Mouse (Mus musculus) lung, adult 2 months (tissue): ENCODE measurements at regions not wholly inside any gene's neighbourhood (a gene's known extent, or its start where the extent isn't known, plus 50 kb on each side); places are given as distances from the start of the nearest gene placed in this dataset.

Source experiments
- DNase-seq: peaks from one replicate; pipeline ENCODE4 v3.0.0; 2022
- H3K4me1 ChIP-seq: fragments of 200-500 bp; 2 replicates; pipeline ENCODE4 v1.6.1; 2011; ENCODE audit warnings: low read length; ENCODE audit not compliant: control insufficient read depth, insufficient read depth
- H3K4me3 ChIP-seq: fragments of 200-500 bp; replicated peaks from 2 replicates; pipeline ENCODE3; 2011; ENCODE audit warnings: low read depth, mild to moderate bottlenecking, control low read depth, low read length; ENCODE audit errors: extremely low read depth
- CTCF ChIP-seq: fragments of 200-500 bp; IDR thresholded peaks from 2 replicates; pipeline ENCODE4 v1.5.1; 2011; ENCODE audit warnings: mild to moderate bottlenecking, low read length, control low read depth; ENCODE audit not compliant: insufficient read depth
- POLR2A ChIP-seq: fragments of 200-500 bp; IDR thresholded peaks from 2 replicates; pipeline ENCODE4 v1.6.1; 2011; ENCODE audit warnings: low read depth, mild to moderate bottlenecking, control low read depth, low read length, borderline replicate concordance; ENCODE audit errors: extremely low read depth
- WGBS: fragments of 180-500 bp; shearing (Covaris S2); methylation state at CpG from one replicate; pipeline ENCODE4 v1.1.7; 2018; 5-methylcytosine and 5-hydroxymethylcytosine counted together

DNA sequence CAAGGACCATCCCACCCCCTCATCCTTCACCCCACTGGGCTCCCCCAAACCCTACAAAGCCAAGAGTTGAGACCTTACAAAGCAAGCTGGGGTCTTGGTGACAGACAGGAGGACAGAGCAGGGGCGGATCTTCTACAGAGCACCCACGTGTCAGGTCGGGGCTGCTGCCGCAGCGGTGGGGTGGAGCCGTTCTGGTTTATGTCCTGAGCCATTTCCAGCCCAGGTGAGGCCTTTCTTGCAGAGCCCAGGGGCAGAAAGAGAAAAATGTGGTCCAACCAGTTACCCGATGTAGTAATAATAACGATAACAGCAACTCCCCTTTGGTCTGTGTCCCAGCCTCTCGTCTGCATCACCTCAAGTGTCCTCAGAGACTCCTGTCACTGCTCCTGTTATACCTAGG is 112.4 kb upstream of the Wnt4 start:
- 26% methylated on average over 9 of the region's 9 CpGs for WGBS
- DNase-seq: no peak
- TF ChIP-seq POLR2A: no peak
- no peak for TF ChIP-seq CTCF
- Histone ChIP-seq H3K4me3 (no peak overlapping the region), H3K4me1 (no peaks in the 10 kb centered on the region)

GRCm38 (mm10) chr4:137164429-137164828 is 112.9 kb upstream of the Wnt4 start:
- TF ChIP-seq POLR2A (no peak), CTCF (peak; percentile 99)

DNA sequence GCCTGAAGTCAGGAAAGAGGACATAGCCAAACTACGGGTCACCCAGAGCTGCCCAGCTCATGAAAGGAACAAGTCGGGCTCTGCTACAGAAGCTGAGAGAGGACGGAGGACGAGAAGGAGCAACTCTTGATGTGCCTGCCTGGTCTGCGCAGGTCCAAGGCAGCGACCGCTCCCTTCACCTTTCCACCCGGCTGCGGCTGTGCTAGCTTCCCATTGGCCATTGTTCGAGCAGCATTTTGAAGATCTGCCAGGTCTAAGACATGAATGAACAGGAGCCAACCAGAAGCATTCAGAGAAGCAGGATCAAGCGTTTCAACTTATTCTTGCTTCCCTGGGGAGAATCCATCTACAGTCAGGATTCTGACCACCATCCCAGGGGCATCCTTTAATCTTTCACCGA is 113.3 kb upstream of the Wnt4 start:
- no peak for DNase-seq
- 49% methylated on average over 12 of the region's 12 CpGs for WGBS
- Histone ChIP-seq H3K4me3 (no peak overlapping the region), H3K4me1 (no peaks in the 10 kb centered on the region)
- no peak for TF ChIP-seq POLR2A
- no peak for TF ChIP-seq CTCF

More at GRCm38 (mm10) chr4:137164429-137164828, 112.9 kb upstream of the Wnt4 start:
- peak; percentile 86 for DNase-seq
- Histone ChIP-seq H3K4me3 (no peak overlapping the region), H3K4me1 (no peaks in the 10 kb centered on the region)
- WGBS: 2% methylated on average over 12 of the region's 12 CpGs

- Histone ChIP-seq H3K4me3 (no peak overlapping the region), H3K4me1 (no peaks in the 10 kb centered on the region)
- no peak for DNase-seq
- 72% methylated on average over 7 of the region's 7 CpGs for WGBS
- TF ChIP-seq POLR2A (no peak), CTCF (no peak)
These were observed 111.9 kb upstream of the Zbtb40 start for GRCm38 (mm10) chr4:137160526-137160925.

DNA sequence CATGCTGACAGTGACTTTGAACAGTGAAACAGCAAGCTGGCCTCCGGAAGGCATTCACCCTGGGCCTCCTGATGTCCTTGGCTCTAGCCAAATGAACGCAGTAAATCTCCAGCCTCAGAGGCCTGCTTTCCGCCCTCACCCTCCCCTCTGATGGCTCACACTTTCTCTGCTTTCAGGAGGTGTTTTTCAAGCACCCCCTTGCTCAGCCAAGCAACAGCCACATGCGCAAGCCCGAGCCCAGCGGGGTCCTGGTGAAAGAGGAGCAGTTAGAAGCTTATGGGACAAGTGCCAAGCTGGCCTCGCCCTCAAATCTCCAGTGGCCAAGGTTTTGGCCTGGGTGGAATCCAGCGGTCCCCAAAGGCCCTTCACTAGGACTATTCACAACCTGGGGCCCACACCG is 109.6 kb upstream of the Zbtb40 start:
- no peak for DNase-seq
- Histone ChIP-seq H3K4me3 (no peak overlapping the region), H3K4me1 (no peaks in the 10 kb centered on the region)
- WGBS: 62% methylated on average over 9 of the region's 9 CpGs
- TF ChIP-seq CTCF (no peak), POLR2A (no peak)

DNA sequence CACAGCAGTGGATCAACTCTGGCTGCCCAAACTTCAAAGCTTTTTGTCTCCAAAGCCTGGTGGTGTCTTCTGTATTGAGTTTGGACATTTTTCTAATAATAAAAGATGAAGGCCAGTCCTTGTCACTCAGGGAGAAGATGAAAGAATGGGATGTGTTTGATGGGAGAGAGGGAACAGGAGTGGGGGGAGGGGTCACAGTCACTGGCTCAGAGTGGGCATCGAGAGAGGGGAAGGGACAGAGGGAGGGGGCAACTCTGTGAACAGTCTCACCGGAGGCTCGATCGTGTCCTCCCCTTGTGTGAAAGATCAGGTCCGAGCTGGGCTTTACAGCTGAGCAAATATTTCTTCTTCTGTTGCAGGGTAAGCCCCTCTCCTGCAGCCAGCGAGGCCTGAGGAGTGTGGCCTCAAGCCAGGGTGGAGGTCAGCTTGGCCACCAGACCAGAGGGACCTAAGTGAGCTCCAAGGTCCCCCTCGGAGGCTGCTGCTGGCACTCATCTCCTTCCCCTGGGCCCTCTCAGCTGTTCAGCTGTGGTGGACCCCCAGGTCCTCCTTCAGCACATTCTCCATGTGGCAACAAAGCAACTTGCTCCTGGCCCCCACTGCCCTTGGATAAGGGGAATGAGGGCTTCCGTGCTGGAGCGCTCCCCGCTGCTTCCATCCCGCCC is 108.0 kb upstream of the Zbtb40 start:
- TF ChIP-seq POLR2A (no peak), CTCF (no peak)
- no peak for DNase-seq
- Histone ChIP-seq H3K4me3 (no peak overlapping the region), H3K4me1 (no peaks in the 10 kb centered on the region)
- 66% methylated on average over 11 of the region's 11 CpGs for WGBS

DNA sequence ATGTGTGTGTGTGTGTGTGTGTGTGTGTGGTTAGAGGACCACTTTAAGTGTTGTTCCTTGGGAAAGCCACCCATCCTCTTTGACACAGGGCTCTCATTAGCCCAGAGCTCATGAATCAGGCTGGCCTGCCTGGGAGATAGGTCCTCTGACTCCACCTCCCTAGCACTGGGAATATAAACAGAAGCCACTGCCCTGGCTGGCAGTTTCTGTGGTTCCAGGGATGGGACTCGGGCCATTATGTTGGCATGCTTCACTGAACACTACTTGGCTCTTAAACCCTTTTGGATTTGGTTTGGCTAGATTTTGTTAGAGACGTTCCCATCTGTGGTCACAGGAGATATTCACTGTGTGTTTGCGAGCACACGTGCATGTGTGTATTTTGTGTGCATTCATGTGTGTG is 100.2 kb upstream of the Zbtb40 start:
- 66% methylated on average over 4 of the region's 4 CpGs for WGBS
- TF ChIP-seq POLR2A: no peak
- no peak for TF ChIP-seq CTCF
- no peak overlapping the region for H3K4me3 ChIP-seq
- DNase-seq: no peak
- H3K4me1 ChIP-seq: no peaks in the 10 kb centered on the region

DNA sequence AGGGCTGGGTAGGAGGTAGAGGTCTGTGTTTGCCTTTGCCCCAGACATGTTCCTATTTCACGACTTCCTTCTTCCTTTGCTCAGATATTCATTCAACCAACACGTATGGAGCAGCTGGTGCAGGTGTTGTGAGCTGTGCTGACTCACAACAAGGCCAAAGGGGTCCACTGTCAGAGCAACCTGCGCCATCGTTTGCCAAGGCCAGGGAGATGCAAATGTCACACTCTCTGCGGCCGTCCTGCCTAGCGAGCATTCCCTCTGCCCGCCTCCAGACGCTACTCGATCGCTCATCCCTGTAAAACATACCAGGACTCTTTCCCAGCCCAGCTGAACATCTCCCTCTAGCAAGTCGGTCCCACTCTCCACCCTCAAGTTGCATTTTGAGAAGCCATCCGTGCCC is 99.2 kb upstream of the Zbtb40 start:
- no peak overlapping the region for H3K4me3 ChIP-seq
- DNase-seq: no peak
- TF ChIP-seq CTCF (no peak), POLR2A (no peak)
- no peaks in the 10 kb centered on the region for H3K4me1 ChIP-seq
- WGBS: 80% methylated on average over 13 of the region's 13 CpGs

DNA sequence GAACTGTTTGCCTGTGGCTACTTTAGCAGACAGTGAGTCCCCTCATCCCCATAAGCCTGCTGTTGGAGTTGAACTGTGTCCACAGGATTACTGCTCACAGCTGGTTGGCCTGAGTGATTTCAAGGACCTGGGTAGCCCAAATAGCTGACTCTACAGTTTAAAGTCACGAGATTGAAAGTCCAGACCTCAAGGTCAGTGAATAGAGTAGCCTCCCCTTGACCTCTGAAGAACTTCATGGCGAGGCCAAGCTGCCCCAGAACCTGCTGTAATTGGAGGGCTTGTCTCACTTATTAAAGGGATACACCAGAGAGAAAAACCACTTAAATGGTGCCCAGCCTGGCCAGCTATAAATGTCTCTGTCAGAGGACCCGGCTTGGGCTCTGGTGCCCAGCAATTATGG is 97.7 kb upstream of the Zbtb40 start:
- no peak for TF ChIP-seq CTCF
- no peak for TF ChIP-seq POLR2A
- 71% methylated on average over 3 of the region's 3 CpGs for WGBS
- no peak for DNase-seq

GRCm38 (mm10) chr4:137142316-137142715 is 93.7 kb upstream of the Zbtb40 start:
- WGBS: 39% methylated on average over 9 of the region's 9 CpGs
- H3K4me1 ChIP-seq: no peaks in the 10 kb centered on the region
- no peak for DNase-seq

More for the DNA sequence above, 97.7 kb upstream of the Zbtb40 start:
- Histone ChIP-seq H3K4me1 (no peaks in the 10 kb centered on the region), H3K4me3 (no peak overlapping the region)

More at GRCm38 (mm10) chr4:137142316-137142715, 93.7 kb upstream of the Zbtb40 start:
- no peak overlapping the region for H3K4me3 ChIP-seq
- no peak for TF ChIP-seq POLR2A
- TF ChIP-seq CTCF: no peak
